Mouse (Mus musculus): ENCODE measurements at regions not wholly inside any gene's neighbourhood (a gene's known extent, or its start where the extent isn't known, plus 50 kb on each side); places are given as distances from the start of the nearest gene placed in this dataset.

DNA sequence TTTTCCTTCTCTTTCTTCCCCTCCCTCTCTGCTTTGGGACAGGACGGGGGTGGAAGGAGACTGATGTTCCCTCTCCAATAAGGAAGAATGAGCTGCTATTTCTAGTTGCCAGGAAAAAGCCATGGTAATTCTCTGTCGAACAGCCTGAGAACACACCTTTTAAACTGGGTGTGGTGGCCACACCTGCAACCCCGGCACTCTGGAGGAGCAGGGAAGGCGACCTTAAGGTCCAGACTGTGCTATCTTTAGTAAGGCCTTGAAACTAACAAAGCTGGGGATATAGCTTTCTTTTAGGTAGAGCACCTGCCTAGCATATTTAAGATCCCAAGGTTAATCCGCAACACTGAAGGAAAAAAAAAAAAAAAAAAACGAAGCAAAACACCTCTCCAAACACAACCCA lies 242.7 kb downstream of the Foxo1 start:
- TF ChIP-seq POLR2A (IDR thresholded peaks at IDR 0.05; ENCODE audit: insufficient read depth, low read depth, low read length) (no peak), EP300 (IDR thresholded peaks at IDR 0.05; ENCODE audit: insufficient read depth, low read depth, low read length) (no peak)
